Mouse (Mus musculus) midbrain, embryonic 15.5 days (tissue): ENCODE measurements around the gene Clec3b. TPM values are rescaled to one million over a fixed set of nuclear protein-coding genes. Genes with fewer than 3 reads are reported as not detected.

Experiments used
- ATAC-seq: fragments of 200-750 bp; cut with Nextera tagmentation; replicated peaks from 2 replicates; pipeline ENCODE4 v1.8.0; 2017; ENCODE audit warnings: moderate TSS enrichment
- H3K27ac ChIP-seq: fragments of 300-500 bp; sonication (generic); 2 replicates; pipeline ENCODE4 v1.5.1; 2015; ENCODE audit warnings: mild to moderate bottlenecking, inconsistent platforms
- H3K27me3 ChIP-seq: fragments of 300-500 bp; sonication (generic); replicated peaks from 2 replicates; pipeline ENCODE4 v1.6.1; 2015; ENCODE audit warnings: inconsistent platforms
- H3K36me3 ChIP-seq: fragments of 300-500 bp; sonication (generic); replicated peaks from 2 replicates; pipeline ENCODE4 v1.6.1; 2015; ENCODE audit warnings: inconsistent platforms
- H3K4me1 ChIP-seq: fragments of 300-500 bp; sonication (generic); 2 replicates; pipeline ENCODE4 v1.6.1; 2015; ENCODE audit warnings: inconsistent platforms
- H3K4me2 ChIP-seq: fragments of 300-500 bp; sonication (generic); 2 replicates; pipeline ENCODE4 v1.6.1; 2015; ENCODE audit warnings: inconsistent platforms, mild to moderate bottlenecking, moderate library complexity
- H3K4me3 ChIP-seq: fragments of 300-500 bp; sonication (generic); 2 replicates; pipeline ENCODE4 v1.5.1; 2015; ENCODE audit warnings: mild to moderate bottlenecking, inconsistent platforms
- H3K9ac ChIP-seq: fragments of 300-500 bp; sonication (generic); 2 replicates; pipeline ENCODE4 v1.6.1; 2015; ENCODE audit warnings: mild to moderate bottlenecking, inconsistent platforms
- H3K9me3 ChIP-seq: fragments of 300-500 bp; sonication (generic); 2 replicates; pipeline ENCODE4 v1.6.1; 2016; ENCODE audit warnings: inconsistent platforms
- WGBS: fragments of 180-500 bp; shearing (Covaris S2); methylation state at CpG from one replicate; pipeline ENCODE4 v1.1.7; 2015; ENCODE audit warnings: mixed read lengths; 5-methylcytosine and 5-hydroxymethylcytosine counted together
- polyA plus RNA-seq: library from polyadenylated mRNA; unstranded; fragments of >200 nt; fragmentation: Nextera tagmentation; extraction: Ambion mirVana; gene quantifications from 2 replicates; pipeline ENCODE4 v1.2.1, GENCODE M21; 2015

The Clec3b gene
- polyA plus RNA-seq, 1 experiment from 2014 or later: 1.5 TPM

DNA sequence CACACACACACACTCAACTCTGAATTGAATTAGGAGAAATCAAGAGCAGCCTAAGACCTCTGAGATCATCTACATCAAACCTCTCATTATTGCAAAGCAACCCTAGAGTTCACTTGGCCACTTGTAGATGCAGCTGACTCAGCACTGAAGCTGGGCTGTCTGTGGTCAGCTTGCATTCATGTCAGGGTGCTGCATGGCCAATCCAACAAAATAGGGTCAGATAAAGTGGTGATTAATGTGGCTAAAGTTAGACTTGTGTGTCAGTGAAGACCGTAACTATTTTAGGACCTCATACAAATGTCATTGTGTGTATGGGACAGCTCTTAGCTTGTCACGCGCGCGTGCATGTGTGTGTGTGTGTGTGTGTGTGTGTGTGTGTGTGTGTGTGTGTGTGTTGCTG is 36.8 kb downstream of the Clec3b start:
- H3K9ac ChIP-seq: no peak overlapping the region
- H3K4me2 ChIP-seq: no peak overlapping the region
- H3K36me3 ChIP-seq: no peaks in the 10 kb centered on the region
- no peak for ATAC-seq
- H3K4me3 ChIP-seq: no peak overlapping the region
- no peaks in the 10 kb centered on the region for H3K9me3 ChIP-seq
- no peaks in the 10 kb centered on the region for H3K27me3 ChIP-seq
- H3K4me1 ChIP-seq: no peaks in the 10 kb centered on the region
- H3K27ac ChIP-seq: no peak overlapping the region
- over 99% methylated on average over 5 of the region's 5 CpGs for WGBS

DNA sequence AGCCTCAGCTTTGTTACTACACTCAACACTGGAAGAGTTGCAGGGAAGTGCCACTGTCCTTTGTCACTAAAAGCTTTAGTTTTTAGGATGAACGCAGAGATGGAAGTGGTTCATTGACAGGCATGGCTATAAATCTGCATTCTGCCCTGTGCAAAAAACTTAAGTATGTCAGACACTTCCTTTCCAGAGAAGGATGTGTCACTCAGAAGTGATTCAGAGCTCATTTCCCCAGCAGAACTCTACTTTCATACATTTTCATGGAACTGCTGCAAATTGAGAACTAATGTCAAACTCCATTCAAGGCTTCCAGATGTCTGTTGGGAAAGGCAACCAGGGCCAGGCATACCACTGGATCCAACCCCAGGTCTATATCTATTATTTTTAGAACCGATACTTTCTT is 37.5 kb downstream of the Clec3b start:
- H3K27me3 ChIP-seq: no peaks in the 10 kb centered on the region
- no peaks in the 10 kb centered on the region for H3K9me3 ChIP-seq
- no peak overlapping the region for H3K9ac ChIP-seq
- no peaks in the 10 kb centered on the region for H3K4me1 ChIP-seq
- 93% methylated on average over 2 of the region's 2 CpGs for WGBS
- no peak overlapping the region for H3K27ac ChIP-seq
- ATAC-seq: no peak
- no peak overlapping the region for H3K4me2 ChIP-seq
- H3K4me3 ChIP-seq: no peak overlapping the region
- no peaks in the 10 kb centered on the region for H3K36me3 ChIP-seq

DNA sequence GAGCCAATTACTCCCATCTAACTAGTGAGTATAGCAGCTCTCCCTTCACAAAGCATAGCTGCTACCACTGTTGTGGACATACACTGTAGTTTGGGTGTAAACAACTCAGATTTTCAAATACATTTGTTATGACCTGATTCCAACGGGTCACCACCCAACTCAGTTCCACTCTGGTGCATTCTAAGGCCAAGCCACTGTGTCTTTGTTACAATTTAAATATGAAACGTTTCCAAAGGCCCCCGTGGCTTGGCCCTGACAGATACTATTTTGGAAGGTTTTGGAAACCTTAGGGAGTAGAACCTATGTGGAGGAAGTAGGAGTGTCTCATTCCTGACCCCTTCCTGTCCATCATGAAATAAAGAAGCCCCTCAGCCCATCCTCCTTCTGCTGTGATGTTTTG is 49.4 kb downstream of the Clec3b start:
- no peaks in the 10 kb centered on the region for H3K4me1 ChIP-seq
- ATAC-seq: no peak
- H3K4me2 ChIP-seq: no peak overlapping the region

DNA sequence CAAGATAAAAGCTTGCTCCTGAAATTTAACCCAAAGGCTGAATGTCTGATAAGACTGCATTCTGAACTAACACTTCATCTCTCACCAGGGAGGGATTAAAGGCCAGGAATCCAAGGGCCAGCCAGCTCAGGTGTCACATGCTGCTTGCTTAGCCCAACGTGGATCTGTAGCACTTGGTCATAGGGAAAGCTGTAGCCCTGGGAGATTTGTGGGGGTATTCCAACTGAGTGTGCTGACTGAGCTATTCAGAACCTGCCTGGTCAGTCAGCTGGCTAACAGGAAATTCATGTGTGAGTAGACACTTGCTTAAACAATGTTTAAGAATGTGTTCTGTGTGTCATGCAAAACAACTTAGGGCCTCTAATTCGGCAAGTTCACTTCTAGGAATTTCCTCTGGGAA is 55.8 kb downstream of the Clec3b start:
- H3K9ac ChIP-seq: no peak overlapping the region
- H3K36me3 ChIP-seq: no peaks in the 10 kb centered on the region
- 60% methylated on average over 2 of the region's 2 CpGs for WGBS
- no peak overlapping the region for H3K27ac ChIP-seq
- H3K4me1 ChIP-seq: no peaks in the 10 kb centered on the region
- H3K9me3 ChIP-seq: no peaks in the 10 kb centered on the region
- no peak overlapping the region for H3K4me3 ChIP-seq
- no peak for ATAC-seq
- no peak overlapping the region for H3K4me2 ChIP-seq
- no peaks in the 10 kb centered on the region for H3K27me3 ChIP-seq

More for the DNA sequence above, 49.4 kb downstream of the Clec3b start:
- H3K27ac ChIP-seq: no peak overlapping the region
- no peak overlapping the region for H3K9ac ChIP-seq
- 64% methylated on average over 3 of the region's 3 CpGs for WGBS
- no peak overlapping the region for H3K4me3 ChIP-seq
- H3K27me3 ChIP-seq: no peaks in the 10 kb centered on the region
- no peaks in the 10 kb centered on the region for H3K36me3 ChIP-seq
- no peaks in the 10 kb centered on the region for H3K9me3 ChIP-seq

DNA sequence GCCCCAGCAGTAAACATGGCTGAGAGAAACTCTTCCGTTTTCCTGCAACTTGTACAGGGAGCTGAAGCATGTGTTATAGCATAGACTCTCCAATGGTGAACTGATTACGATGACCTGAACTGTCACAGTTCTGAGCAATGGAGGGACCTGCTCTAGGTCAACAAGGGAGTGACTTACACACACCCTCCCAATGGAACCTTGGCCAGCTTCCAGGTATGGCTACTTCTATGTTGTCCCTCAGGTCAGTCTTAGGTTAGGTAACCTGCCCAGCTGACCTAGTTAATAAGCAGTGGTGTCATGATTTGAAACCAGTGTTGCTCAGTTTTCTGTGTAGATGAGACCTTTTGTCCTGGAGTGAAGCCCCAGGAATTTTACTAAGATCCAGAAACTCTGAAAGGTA is 56.2 kb downstream of the Clec3b start:
- H3K4me2 ChIP-seq: no peak overlapping the region
- no peak overlapping the region for H3K9ac ChIP-seq
- H3K4me3 ChIP-seq: no peak overlapping the region
- WGBS: 94% methylated on average over 2 of the region's 2 CpGs
- H3K27ac ChIP-seq: no peak overlapping the region
- H3K9me3 ChIP-seq: no peaks in the 10 kb centered on the region
- H3K4me1 ChIP-seq: no peaks in the 10 kb centered on the region
- no peaks in the 10 kb centered on the region for H3K27me3 ChIP-seq
- H3K36me3 ChIP-seq: no peaks in the 10 kb centered on the region
- no peak for ATAC-seq

Other genes with a start within 250 kb of the Clec3b start
- 21.2 and 22.1 TPM in 2 replicates for gene Zfp105, start 227.9 kb upstream of the Clec3b start, polyA plus RNA-seq
- gene 1110059G10Rik, start 199.9 kb upstream of the Clec3b start, polyA plus RNA-seq: 23.9 and 27.4 TPM in 2 replicates
- gene Kif15, start 199.9 kb upstream of the Clec3b start, polyA plus RNA-seq: 9.8 and 12.1 TPM in 2 replicates
- 29.7 and 29.9 TPM in 2 replicates for gene Tmem42, start 129.6 kb upstream of the Clec3b start, polyA plus RNA-seq
- gene Tgm4, start 116.2 kb upstream of the Clec3b start, polyA plus RNA-seq: 0.83 and 0.97 TPM in 2 replicates
- 86.6 and 88.5 TPM in 2 replicates for gene Zdhhc3, start 37.7 kb upstream of the Clec3b start, polyA plus RNA-seq
- gene Exosc7, start 37.7 kb upstream of the Clec3b start, polyA plus RNA-seq: 80.1 and 83.7 TPM in 2 replicates
- gene Cdcp1, start 65.1 kb downstream of the Clec3b start, polyA plus RNA-seq: 0.05 and 0.11 TPM in 2 replicates
- gene Tmem158, start 109.8 kb downstream of the Clec3b start, polyA plus RNA-seq: 40.8 and 41.8 TPM in 2 replicates
- 819 and 826 TPM in 2 replicates for gene Lars2, start 216.0 kb downstream of the Clec3b start, polyA plus RNA-seq